Mouse (Mus musculus): ENCODE data around the gene Gm29094.
A peak's percentile ranks its signal among the peaks of the same experiment; 100 is the strongest.
"Not testable (repeated sequence)": the region's sequence is repeated elsewhere in the genome, so short reads cannot be mapped to it uniquely, and the experiment has no call there.

The Gm29094 gene

GRCm38 (mm10) chr9:89198969-89199416, at the start of gene Gm29094, which contains the start of gene Bcl2a1b:
Gene Gm29094, plus strand, starts transcription at chr9:89199379.
Gene Bcl2a1b, plus strand, starts transcription at chr9:89199209.
- DNase-seq, result not testable (repeated sequence)

DNA sequence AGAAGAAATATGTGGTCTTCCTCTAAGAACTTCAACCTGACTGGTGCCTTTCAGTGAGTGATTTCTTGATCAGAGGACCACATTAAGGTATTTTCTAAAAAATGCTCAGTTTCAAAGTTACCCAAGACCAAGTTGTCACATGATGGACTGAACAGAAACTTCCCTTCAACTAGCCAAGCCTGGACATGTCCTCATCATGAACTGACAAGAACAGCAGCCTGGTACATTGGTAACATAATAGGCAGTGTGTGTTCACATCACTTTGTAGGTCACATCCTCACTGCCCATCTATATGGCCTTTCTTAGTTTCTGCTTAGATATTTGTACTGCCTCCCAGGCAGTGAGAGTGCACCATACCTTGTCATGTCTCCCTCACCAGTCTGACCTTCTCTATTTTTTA, 26.6 kb upstream of the Gm29094 start:
- DNase-seq, result not testable (repeated sequence)

- DNase-seq, result peak; percentile 75
These were observed 20.3 kb upstream of the Gm29094 start for GRCm38 (mm10) chr9:89178833-89179232.

DNA sequence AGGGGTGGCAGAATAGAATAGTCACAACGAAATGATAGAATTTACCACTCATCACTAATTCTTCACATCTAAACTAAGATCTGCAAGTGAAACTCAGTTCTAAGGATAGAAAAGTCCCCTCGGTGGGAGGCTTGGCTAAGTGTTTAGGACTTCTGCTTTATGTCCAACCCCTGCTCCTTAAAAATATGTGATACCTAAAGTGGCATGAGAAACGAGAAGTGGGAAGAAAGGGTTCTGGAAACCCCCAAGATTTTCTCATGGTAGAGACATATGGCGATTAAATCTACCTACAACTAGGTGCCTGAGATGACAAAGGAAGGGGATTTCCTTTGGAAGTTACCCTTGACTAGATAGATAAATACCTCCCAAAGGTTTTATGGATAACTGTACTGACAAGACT, 19.7 kb upstream of the Gm29094 start:
- not testable (repeated sequence) for DNase-seq

- DNase-seq, result not testable (repeated sequence)
These were observed 12.2 kb upstream of the Gm29094 start for GRCm38 (mm10) chr9:89187006-89187405.

DNA sequence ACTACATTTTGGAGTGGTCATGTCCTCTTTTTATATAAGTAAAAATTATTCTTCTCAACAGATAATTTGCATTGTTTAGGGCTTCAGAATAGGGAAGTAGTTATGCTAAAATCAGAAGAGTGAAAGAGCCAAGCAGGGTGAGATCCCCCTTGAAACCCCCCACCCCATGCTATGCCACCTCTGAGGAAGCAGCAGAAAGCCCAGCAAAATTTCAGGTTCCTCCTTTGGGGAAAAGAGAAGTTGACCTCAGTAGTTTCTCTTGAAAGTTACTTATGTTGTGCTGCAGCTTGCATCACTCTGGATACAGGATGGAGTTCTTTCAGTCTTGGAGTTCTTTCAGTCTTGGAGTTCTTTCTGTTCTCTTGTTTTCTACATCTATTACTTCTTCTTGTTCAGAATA, 3.7 kb upstream of the Gm29094 start:
- DNase-seq, result not testable (repeated sequence)

DNA sequence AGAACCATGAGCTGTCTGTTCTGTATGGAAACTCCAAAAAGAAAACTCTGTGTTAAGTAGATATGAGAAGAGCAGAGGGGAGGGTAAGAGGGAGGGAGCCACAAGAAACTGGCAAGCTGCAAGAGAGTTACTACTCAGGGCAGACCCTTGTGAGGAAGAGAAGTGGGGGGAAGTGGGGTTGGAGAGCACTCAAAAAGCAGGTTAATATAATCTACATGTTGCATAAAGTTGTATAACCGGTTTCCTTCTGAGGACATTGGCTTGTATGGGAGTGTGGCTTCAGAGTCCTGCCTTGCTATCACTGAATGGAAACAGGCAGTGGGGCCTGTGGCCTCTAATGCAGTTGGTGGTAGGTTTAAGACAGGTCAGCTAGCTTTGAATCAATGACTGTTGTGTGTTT, 1.7 kb upstream of the Gm29094 start:
- DNase-seq, result not testable (repeated sequence)

- not testable (repeated sequence) for DNase-seq
These were observed 830 bp upstream of the Gm29094 start for GRCm38 (mm10) chr9:89198349-89198748.

DNA sequence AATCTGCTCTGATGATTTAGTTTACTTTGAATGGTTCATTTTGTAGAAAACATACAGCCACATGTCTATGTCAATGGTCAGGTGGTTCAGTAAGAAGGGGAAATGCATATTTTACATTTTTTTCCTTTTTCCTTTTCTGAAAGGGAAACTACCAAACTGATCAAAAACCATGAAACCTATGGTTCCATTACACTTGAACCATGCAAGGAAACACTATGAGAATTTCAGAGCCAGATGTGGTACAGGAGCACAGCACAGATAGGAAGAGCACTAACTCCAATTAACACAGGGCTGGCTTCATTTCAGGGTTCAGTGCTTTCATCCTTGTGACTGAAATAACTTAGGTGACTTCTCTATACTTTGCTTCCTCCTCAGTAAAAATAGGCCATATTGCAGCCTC, 3.1 kb downstream of the Gm29094 start:
- not testable (repeated sequence) for DNase-seq

- not testable (repeated sequence) for DNase-seq
These were observed 9.8 kb downstream of the Gm29094 start for GRCm38 (mm10) chr9:89208939-89209338.

GRCm38 (mm10) chr9:89210353-89211064, 11.3 kb downstream of the Gm29094 start, which contains the start of gene Mthfs:
Gene Mthfs, plus strand, starts transcription at chr9:89210676.
- peak; percentile 17 for DNase-seq

DNA sequence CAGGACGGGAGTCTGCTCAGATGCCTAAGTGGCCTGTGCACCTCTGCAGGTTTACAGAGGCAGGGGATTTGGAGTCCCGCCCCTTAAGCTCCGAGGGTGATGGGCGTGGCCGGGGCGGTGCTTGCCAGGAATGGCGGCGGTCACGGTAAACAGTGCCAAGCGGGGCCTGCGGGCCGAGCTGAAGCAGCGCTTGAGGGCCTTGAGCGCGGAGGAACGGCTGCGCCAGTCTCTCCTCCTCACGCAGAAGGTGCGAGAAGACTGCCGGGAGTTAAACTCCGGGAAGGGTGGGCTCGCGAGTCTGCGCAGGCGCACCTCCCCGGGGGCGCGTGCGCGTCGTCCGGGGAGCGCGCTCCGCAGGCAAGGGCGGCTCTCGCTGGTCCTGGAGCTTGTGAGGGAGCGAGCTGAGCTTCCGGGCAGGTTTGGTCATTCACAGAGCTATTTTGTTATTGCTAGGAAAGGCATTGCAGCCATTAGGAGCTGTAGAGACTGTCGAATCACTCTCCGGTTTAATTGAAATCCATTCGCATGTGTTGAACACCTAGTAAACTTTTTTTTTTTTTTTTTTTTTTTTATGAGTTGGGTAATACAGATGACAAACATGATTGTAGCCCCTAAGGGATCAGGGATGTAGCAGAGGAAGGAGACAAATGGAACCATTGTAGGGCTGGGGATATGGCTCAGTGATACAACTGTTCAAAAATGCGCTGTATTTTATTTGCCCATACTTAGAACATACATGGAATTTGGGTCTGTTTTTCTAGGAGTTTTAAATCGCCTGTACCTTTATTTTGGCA, 12.1 kb downstream of the Gm29094 start:
- DNase-seq, result peak; percentile 92

DNA sequence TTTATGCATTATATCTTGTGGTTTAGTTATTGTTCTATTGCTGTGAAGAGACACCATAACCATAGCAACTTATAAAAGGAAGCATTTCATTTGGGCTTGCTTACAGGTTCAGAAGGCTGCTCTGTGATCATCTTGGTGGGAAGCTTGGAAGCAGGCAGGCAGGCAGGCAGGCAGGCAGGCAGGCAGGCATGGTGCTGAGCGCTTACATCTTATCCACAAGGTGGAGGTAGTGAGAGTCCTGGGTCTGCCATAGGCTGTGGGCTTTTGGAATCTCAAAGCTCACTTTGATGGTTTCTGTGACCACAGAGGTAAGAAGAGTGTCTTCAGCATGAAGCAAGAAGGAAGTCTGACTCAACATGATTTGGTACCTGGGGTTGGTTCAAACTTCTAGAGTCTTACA, 13.2 kb downstream of the Gm29094 start:
- peak; percentile 39 for DNase-seq

DNA sequence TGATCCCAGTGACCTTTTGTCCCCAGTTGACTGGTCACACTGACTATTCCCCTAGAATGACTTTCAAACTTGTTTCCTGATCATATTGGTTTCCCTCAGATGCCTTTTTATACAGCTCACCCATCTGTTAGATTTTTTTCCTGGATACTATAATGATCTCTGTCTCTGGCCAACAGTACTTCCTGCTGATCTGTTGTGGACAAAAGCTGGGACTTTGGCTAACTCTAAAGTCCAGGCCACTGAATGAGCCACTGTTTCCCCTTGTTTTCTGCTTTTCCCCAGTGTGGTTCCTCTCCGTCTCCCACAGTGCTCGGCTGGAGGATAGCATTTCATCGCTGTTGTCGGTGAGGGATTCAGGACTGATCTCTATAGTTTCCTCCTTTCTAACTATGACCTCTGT, 19.0 kb downstream of the Gm29094 start:
- not testable (repeated sequence) for DNase-seq

DNA sequence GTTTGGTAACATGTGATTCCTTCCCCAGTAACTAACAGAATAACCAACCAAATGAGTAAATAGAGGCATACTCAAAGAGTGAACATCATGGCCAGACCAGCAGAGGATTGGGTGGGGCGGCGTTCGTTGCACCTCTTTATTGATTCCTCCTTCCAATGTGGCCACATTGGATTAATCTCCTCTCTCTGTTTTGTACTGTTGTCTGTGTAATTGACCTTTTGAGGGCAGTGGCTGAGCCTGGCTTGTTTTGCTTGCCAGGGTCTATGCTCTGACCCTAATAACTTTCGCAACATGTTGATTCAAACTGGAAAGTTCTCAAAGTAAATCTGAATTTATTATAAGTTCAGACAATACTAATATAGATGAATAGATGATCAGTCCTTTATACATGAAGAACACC, 20.5 kb downstream of the Gm29094 start:
- DNase-seq, result not testable (repeated sequence)

DNA sequence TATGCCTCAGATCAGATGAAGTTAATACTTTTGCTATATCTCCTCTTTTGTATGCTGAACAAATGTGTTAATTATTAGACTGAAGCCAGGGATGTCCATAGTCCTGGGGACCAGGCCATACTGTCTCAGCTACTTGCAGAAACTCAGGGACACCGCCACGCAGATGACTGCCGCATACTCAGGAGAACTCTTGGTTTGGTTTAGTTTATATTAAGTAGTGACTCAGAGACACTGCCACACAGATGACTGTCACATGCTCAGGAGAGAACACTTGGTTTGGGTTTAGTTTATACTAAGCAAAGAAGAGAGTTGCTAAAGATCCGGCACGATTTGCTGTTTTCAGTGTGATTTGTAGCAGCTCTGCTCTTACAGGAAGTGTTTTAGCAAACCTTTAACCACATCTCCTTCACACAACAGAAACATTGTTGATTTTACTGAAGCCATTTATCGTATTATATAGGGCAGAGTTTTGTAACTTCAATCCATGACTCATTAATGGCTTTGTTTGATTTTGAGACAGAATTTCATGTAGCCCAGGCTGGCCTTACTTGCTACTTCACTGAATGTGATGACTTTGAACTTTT, 21.6 kb downstream of the Gm29094 start:
- not testable (repeated sequence) for DNase-seq

DNA sequence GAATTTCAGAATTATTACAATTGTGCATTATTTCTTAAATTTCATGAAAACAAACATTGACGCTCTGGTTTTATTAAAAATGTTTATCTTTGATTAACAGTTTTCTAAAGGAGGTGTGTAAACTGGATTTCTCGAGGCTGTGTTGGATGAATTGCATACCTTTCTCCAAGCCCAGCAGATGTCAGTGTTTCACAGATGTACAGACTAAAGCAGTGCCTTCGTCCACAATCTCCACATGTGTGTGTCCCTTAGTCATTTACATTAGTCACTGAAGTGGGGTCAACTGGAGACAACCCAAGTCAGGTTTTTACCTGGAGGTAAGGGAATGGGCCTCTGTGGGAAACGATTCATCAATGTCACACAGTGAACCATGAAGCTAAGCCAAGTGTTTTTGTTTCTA, 26.9 kb downstream of the Gm29094 start:
- peak; percentile 20 for DNase-seq

DNA sequence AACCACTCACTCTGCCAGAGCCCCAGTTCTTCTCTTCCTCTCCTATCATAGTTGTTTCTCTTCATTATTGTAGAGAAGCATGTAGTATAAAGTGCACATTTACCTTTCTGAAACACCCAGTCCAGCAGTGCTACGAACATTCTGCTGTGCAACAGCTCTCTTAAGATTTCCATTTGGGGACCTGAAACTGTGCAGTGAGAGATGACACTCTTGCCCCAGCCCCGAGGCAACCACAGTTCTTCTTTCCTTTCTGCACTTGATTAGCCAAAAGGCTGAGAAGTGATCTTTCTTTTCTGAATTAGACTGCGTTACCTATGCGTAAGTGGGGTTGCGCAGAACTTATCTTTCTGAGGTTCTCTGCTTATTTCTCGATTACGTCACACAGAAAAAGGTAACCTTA, 28.9 kb downstream of the Gm29094 start:
- DNase-seq, result no peak

GRCm38 (mm10) chr9:89230897-89231497, 31.8 kb downstream of the Gm29094 start:
- peak; percentile 50 for DNase-seq

DNA sequence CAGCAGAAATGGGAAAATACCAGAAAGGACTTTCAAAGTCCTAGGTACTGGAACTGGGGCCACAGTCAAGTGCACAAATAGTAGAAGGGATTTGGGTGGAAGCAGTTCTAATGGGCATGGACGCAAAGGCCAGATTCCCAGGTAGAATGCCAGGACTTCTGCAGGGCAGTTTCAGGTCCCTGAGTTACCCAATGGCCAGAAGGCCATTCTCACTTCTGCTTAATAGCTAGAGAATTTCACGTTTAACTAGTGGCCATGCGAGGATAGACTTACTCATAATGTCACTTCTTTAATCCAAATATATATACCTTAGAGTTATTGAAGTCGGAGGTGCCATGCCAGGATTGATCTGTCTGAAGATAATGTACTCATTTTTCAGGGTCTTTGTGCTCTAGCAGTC, 38.0 kb downstream of the Gm29094 start:
- not testable (repeated sequence) for DNase-seq

- not testable (repeated sequence) for DNase-seq
These were observed 39.9 kb downstream of the Gm29094 start for GRCm38 (mm10) chr9:89238976-89239505.

GRCm38 (mm10) chr9:89240516-89241019, 41.4 kb downstream of the Gm29094 start:
- not testable (repeated sequence) for DNase-seq
